Mouse (Mus musculus) forebrain, embryonic 15.5 days (tissue): ENCODE data around the gene Prkcb. TPM values are rescaled to one million over a fixed set of nuclear protein-coding genes. Genes with fewer than 3 reads are reported as not detected.

Experiments
- ATAC-seq: fragments of 200-750 bp; cut with Nextera tagmentation; replicated peaks from 2 replicates; pipeline ENCODE4 v1.8.0; 2017; ENCODE audit warnings: mild to moderate bottlenecking, moderate TSS enrichment, moderate library complexity
- H3K27ac ChIP-seq: fragments of 300-500 bp; sonication (generic); replicated peaks from 2 replicates; pipeline ENCODE4 v1.5.1; 2015; ENCODE audit warnings: mild to moderate bottlenecking, inconsistent platforms
- H3K27me3 ChIP-seq: fragments of 300-500 bp; sonication (generic); 2 replicates; pipeline ENCODE4 v1.6.1; 2015; ENCODE audit warnings: inconsistent platforms
- H3K36me3 ChIP-seq: fragments of 300-500 bp; sonication (generic); 2 replicates; pipeline ENCODE4 v1.6.1; 2015; ENCODE audit warnings: mild to moderate bottlenecking, inconsistent platforms
- H3K4me1 ChIP-seq: fragments of 300-500 bp; sonication (generic); 2 replicates; pipeline ENCODE4 v1.6.1; 2015; ENCODE audit warnings: inconsistent platforms
- H3K4me2 ChIP-seq: fragments of 300-500 bp; sonication (generic); replicated peaks from 2 replicates; pipeline ENCODE4 v1.6.1; 2015; ENCODE audit warnings: mild to moderate bottlenecking, inconsistent platforms
- H3K4me3 ChIP-seq: fragments of 300-500 bp; sonication (generic); 2 replicates; pipeline ENCODE4 v1.5.1; 2015; ENCODE audit warnings: mild to moderate bottlenecking, inconsistent platforms
- H3K9ac ChIP-seq: fragments of 300-500 bp; sonication (generic); replicated peaks from 2 replicates; pipeline ENCODE4 v1.6.1; 2015; ENCODE audit warnings: mild to moderate bottlenecking, inconsistent platforms
- H3K9me3 ChIP-seq: fragments of 300-500 bp; sonication (generic); 2 replicates; pipeline ENCODE4 v1.6.1; 2016; ENCODE audit warnings: inconsistent platforms
- WGBS: fragments of 180-500 bp; shearing (Covaris S2); methylation state at CpG from one replicate; pipeline ENCODE4 v1.1.7; 2015; ENCODE audit warnings: mixed read lengths; 5-methylcytosine and 5-hydroxymethylcytosine counted together
- polyA plus RNA-seq: library from polyadenylated mRNA; unstranded; fragments of >200 nt; fragmentation: Nextera tagmentation; extraction: Ambion mirVana; gene quantifications from 2 replicates; pipeline ENCODE4 v1.2.1, GENCODE M21; 2015

The Prkcb gene
- polyA plus RNA-seq, 1 experiment from 2014 or later, result 48.6 TPM

DNA sequence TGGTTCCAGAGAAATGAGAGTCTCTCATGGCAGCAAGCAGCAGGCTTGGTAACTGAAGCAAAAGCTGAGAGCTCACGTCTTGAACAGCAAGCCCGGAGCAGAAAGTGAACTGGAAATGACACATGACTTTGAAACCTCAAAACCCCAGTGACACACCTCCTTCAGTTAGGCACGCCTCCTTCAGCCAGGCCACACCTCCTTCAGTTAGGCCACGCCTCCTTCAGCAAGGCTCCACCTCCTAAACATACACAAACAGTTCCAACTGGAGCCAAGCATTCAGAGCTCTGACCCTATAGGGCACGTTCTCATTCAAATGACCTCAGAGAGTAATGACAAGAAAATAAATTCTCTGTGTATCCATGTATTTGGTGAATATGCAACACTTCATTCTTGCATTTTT, 316.5 kb downstream of the Prkcb start:
- Histone ChIP-seq H3K4me1 (0 out of 2 replicates have a peak, but pooled peaks cover 7% of the 10 kb centered on the region), H3K36me3 (no peaks in the 10 kb centered on the region), H3K27me3 (no peaks in the 10 kb centered on the region), H3K4me3 (no peak overlapping the region), H3K27ac (no peak overlapping the region), H3K4me2 (no peak overlapping the region), H3K9ac (no peak overlapping the region), H3K9me3 (no peaks in the 10 kb centered on the region)
- WGBS, result 89% methylated on average over 5 of the region's 5 CpGs
- ATAC-seq, result no peak

- H3K9me3 ChIP-seq, result no peaks in the 10 kb centered on the region
- no peak overlapping the region for H3K4me3 ChIP-seq
- no peak overlapping the region for H3K9ac ChIP-seq
- no peaks in the 10 kb centered on the region for H3K27me3 ChIP-seq
- no peak overlapping the region for H3K27ac ChIP-seq
- no peaks in the 10 kb centered on the region for H3K4me1 ChIP-seq
- ATAC-seq, result no peak
- 85% methylated on average over 4 of the region's 4 CpGs for WGBS
- no peak overlapping the region for H3K4me2 ChIP-seq
- no peaks in the 10 kb centered on the region for H3K36me3 ChIP-seq
Observed at GRCm38 (mm10) chr7:122609420-122609819, 320.9 kb downstream of the Prkcb start.

DNA sequence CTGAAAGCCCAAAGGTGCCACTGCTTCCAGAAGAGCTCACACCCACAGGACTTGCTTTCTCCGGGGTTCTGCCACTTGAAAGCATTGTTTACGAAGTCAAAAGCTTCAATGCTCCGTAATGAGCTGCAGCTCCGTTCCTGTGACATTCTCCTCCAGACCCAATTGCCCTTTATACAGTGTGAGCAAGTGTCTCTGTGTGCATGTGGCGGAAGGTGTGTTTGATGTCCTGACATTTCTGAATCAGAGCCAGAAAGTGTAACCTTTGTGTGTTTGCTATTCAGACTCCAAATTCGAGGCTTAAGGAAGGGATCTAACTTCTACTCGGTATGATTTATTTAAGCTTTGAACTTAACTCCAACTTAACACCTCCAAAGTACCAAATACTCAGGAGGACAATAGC, 321.6 kb downstream of the Prkcb start:
- 56% methylated on average over 7 of the region's 7 CpGs for WGBS
- Histone ChIP-seq H3K4me1 (no peaks in the 10 kb centered on the region), H3K4me2 (no peak overlapping the region), H3K27ac (no peak overlapping the region), H3K9me3 (no peaks in the 10 kb centered on the region), H3K9ac (no peak overlapping the region), H3K36me3 (no peaks in the 10 kb centered on the region), H3K27me3 (no peaks in the 10 kb centered on the region), H3K4me3 (no peak overlapping the region)
- ATAC-seq, result no peak

GRCm38 (mm10) chr7:122613876-122614275, 325.3 kb downstream of the Prkcb start:
- no peaks in the 10 kb centered on the region for H3K9me3 ChIP-seq
- no peak for ATAC-seq
- H3K36me3 ChIP-seq, result no peaks in the 10 kb centered on the region

GRCm38 (mm10) chr7:122622125-122622774, 333.7 kb downstream of the Prkcb start:
- WGBS, result 18% methylated on average over 9 of the region's 9 CpGs
- no peak overlapping the region; the same call in 1 of the 2 replicates for H3K27ac ChIP-seq
- H3K27me3 ChIP-seq, result no peaks in the 10 kb centered on the region
- no peak overlapping the region for H3K9ac ChIP-seq
- H3K4me3 ChIP-seq, result no peak overlapping the region
- no peaks in the 10 kb centered on the region for H3K9me3 ChIP-seq
- H3K4me1 ChIP-seq, result peaks cover 8% of the 10 kb centered on the region; the same call in 1 of the 2 replicates
- no peaks in the 10 kb centered on the region for H3K36me3 ChIP-seq
- ATAC-seq, result no peak
- no peak overlapping the region for H3K4me2 ChIP-seq

More at GRCm38 (mm10) chr7:122613876-122614275, 325.3 kb downstream of the Prkcb start:
- H3K4me1 ChIP-seq, result no peaks in the 10 kb centered on the region
- WGBS, result 88% methylated on average over 4 of the region's 4 CpGs
- H3K27me3 ChIP-seq, result no peaks in the 10 kb centered on the region
- H3K9ac ChIP-seq, result no peak overlapping the region
- no peak overlapping the region for H3K27ac ChIP-seq
- H3K4me3 ChIP-seq, result no peak overlapping the region
- no peak overlapping the region for H3K4me2 ChIP-seq

DNA sequence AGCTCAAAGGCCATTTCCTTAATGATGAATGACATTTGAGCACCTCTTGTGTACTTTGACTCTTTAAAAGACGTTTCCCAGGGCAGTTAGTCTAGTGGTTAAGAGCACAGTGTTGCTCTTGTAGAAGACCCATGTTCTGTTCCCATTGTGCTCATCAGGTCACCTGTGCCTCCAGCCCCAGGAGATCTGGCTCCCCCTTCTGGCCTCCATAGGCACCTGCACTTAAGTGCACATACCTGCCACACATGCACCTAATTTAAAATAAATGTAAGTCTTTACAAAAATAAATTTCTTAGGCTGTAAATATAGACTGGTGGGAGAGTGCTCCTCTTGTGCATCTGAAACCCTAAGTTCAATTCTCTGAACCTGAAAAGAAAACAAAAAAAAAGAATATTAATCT, 335.2 kb downstream of the Prkcb start:
- H3K4me2 ChIP-seq, result no peak overlapping the region
- no peak for ATAC-seq
- peaks cover 8% of the 10 kb centered on the region; the same call in 1 of the 2 replicates for H3K4me1 ChIP-seq
- H3K4me3 ChIP-seq, result no peak overlapping the region
- no peaks in the 10 kb centered on the region for H3K27me3 ChIP-seq
- H3K9ac ChIP-seq, result no peak overlapping the region
- no peaks in the 10 kb centered on the region for H3K36me3 ChIP-seq
- no peaks in the 10 kb centered on the region for H3K9me3 ChIP-seq
- H3K27ac ChIP-seq, result no peak overlapping the region
- 69% methylated on average over 1 of the region's 1 CpGs for WGBS

DNA sequence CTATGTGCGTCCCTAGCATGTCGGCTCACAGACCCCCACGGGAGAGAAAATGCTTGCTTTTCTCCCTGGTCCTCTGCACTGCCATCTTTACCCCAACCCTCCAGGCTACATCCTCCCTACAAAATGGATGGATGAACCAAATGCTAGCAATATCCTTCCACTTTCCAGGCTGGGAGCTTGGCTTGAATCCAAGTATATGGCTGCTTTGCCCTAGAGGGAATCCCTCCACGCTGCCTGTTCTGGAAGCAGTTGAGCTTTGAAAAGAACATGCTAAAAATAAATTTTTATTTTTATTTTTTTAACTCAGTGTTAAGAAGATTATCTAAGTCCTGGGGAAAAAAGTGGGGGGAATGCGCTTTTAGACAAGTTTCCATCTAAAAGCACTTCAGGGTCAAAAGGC, 339.5 kb downstream of the Prkcb start:
- WGBS, result 88% methylated on average over 5 of the region's 5 CpGs
- H3K4me1 ChIP-seq, result no peaks in the 10 kb centered on the region
- no peaks in the 10 kb centered on the region for H3K27me3 ChIP-seq
- no peak for ATAC-seq
- no peaks in the 10 kb centered on the region for H3K36me3 ChIP-seq
- no peak overlapping the region for H3K4me2 ChIP-seq
- H3K4me3 ChIP-seq, result no peak overlapping the region
- H3K27ac ChIP-seq, result no peak overlapping the region
- H3K9ac ChIP-seq, result no peak overlapping the region
- no peaks in the 10 kb centered on the region for H3K9me3 ChIP-seq

DNA sequence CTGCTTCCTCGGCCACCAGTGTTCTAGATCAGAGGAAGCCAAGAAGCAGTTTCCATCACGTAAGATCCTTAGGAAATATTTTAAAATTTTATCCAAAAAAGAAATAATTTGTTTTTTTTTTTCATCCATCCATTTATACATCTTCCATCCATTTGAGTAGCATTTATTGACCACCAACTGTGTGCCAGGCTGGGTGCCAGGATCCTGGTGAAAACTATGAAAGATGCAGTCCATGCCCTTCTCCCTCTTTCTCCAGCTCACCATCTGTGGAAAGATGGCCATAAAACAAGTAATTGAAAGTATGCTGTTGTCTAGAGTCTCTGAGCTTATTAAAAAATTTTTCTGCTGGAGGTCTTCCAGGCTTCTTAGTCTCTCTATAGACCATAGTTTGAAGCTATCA, 341.8 kb downstream of the Prkcb start:
- H3K36me3 ChIP-seq, result no peaks in the 10 kb centered on the region
- H3K9ac ChIP-seq, result no peak overlapping the region
- WGBS, result 89% methylated on average over 2 of the region's 2 CpGs
- H3K9me3 ChIP-seq, result no peaks in the 10 kb centered on the region
- ATAC-seq, result no peak
- H3K4me2 ChIP-seq, result no peak overlapping the region
- H3K27me3 ChIP-seq, result no peaks in the 10 kb centered on the region
- H3K4me3 ChIP-seq, result no peak overlapping the region
- no peaks in the 10 kb centered on the region for H3K4me1 ChIP-seq
- H3K27ac ChIP-seq, result no peak overlapping the region

GRCm38 (mm10) chr7:122631151-122631550, 342.6 kb downstream of the Prkcb start:
- Histone ChIP-seq H3K4me3 (no peak overlapping the region), H3K9me3 (no peaks in the 10 kb centered on the region), H3K9ac (no peak overlapping the region), H3K27ac (no peak overlapping the region), H3K36me3 (no peaks in the 10 kb centered on the region), H3K4me1 (no peaks in the 10 kb centered on the region), H3K27me3 (no peaks in the 10 kb centered on the region), H3K4me2 (no peak overlapping the region)
- WGBS, result 76% methylated on average over 3 of the region's 3 CpGs
- no peak for ATAC-seq

- H3K4me3 ChIP-seq, result no peak overlapping the region
- no peaks in the 10 kb centered on the region for H3K27me3 ChIP-seq
- H3K9me3 ChIP-seq, result no peaks in the 10 kb centered on the region
- H3K4me2 ChIP-seq, result no peak overlapping the region
- no peaks in the 10 kb centered on the region for H3K4me1 ChIP-seq
- no peak overlapping the region for H3K27ac ChIP-seq
- WGBS, result 79% methylated on average over 5 of the region's 5 CpGs
- no peak for ATAC-seq
- H3K36me3 ChIP-seq, result no peaks in the 10 kb centered on the region
- H3K9ac ChIP-seq, result no peak overlapping the region
Observed at GRCm38 (mm10) chr7:122632946-122633345, 344.4 kb downstream of the Prkcb start.

DNA sequence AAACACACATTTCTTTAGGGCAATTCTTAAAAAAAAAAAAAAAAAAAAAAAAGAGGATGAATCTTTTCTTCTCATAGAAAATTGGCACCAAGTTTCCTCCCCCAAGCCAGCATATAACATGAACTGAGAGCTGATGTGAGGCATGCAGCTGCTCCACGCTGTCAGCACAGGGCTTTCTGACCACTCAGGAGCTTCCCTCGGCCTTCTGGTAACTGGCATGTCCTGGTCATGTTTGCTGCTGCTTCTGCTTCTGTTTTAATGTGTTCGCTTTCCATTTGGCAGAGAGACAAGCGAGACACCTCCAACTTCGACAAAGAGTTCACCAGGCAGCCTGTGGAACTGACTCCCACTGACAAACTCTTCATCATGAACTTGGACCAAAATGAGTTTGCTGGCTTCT, 344.9 kb downstream of the Prkcb start:
- Histone ChIP-seq H3K4me2 (no peak overlapping the region), H3K27ac (no peak overlapping the region), H3K36me3 (no peaks in the 10 kb centered on the region), H3K4me1 (no peaks in the 10 kb centered on the region), H3K4me3 (no peak overlapping the region), H3K27me3 (no peaks in the 10 kb centered on the region), H3K9ac (no peak overlapping the region), H3K9me3 (no peaks in the 10 kb centered on the region)
- WGBS, result 88% methylated on average over 5 of the region's 5 CpGs
- no peak for ATAC-seq

DNA sequence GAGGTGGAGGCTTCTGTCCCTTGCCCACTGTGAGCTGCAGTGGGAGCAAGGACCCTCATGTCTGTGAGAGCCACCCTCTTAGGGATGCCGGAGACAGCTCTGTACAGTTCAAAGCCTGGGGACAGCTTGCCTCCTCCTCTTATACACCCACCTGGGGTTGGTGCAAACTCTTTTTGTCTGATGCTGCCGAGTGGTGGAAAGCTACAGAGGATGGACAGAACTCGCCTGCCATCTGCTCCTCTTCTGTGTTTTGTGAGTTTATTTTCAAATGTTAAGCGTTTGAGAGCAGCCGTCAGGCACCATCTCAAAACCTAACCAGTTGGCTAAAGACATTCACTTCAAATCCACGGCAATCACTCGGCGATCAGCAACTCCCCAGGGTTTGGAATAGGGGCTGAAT, 355.1 kb downstream of the Prkcb start:
- Histone ChIP-seq H3K9ac (no peak overlapping the region), H3K4me1 (no peaks in the 10 kb centered on the region), H3K4me2 (no peak overlapping the region), H3K36me3 (no peaks in the 10 kb centered on the region), H3K27me3 (no peaks in the 10 kb centered on the region), H3K27ac (no peak overlapping the region), H3K4me3 (no peak overlapping the region), H3K9me3 (no peaks in the 10 kb centered on the region)
- ATAC-seq, result no peak
- WGBS, result 87% methylated on average over 8 of the region's 8 CpGs

- 84% methylated on average over 10 of the region's 10 CpGs for WGBS
- H3K4me1 ChIP-seq, result no peaks in the 10 kb centered on the region
- H3K9ac ChIP-seq, result no peak overlapping the region
- no peak overlapping the region for H3K4me3 ChIP-seq
- H3K4me2 ChIP-seq, result no peak overlapping the region
- no peak overlapping the region for H3K27ac ChIP-seq
- ATAC-seq, result no peak
- no peaks in the 10 kb centered on the region for H3K36me3 ChIP-seq
- no peaks in the 10 kb centered on the region for H3K27me3 ChIP-seq
- H3K9me3 ChIP-seq, result no peaks in the 10 kb centered on the region
Observed at GRCm38 (mm10) chr7:122649306-122649705, 360.8 kb downstream of the Prkcb start.
